ENCODE assay signal across 20 mouse cellular contexts in the genomic region with DNA sequence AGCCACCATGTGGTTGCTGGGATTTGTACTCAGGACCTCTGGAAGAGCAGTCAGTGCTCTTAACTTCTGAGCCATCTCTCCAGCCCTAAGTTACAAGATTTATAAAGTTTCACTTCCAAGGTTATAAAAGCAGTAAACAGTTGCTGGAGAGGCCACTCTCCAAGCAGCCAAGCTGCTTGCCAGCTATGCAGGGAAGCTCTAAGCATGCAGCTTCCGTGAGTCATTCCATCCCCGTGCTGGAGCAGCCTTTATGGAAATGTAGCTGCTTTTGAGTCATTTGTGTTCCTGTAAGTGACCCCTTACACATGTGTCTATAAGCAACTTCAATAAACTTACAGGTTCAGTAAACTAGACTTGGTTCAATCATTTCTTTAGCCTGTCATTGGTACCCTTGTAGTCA. TPM values are rescaled to one million over a fixed set of nuclear protein-coding genes. Genes with fewer than 3 reads are reported as not detected.
"Had no signal": no experiment of that assay in that cellular context is flagged by ENCODE, and none has a peak within 500 bp of the region (broad histone marks: within the 10 kb centered on the region; RNA-seq: fewer than 3 reads in every experiment).

No protein-coding gene starts in this region.

- H3K27ac ChIP-seq: kidney, embryonic 15.5 days; left cerebral cortex, adult 2 months; limb, embryonic 10.5 days; liver, embryonic 15.5 days; midbrain, embryonic 12.5 days; neural tube, embryonic 13.5 days had no signal

- H3K9me3 ChIP-seq: kidney, embryonic 15.5 days; limb, embryonic 10.5 days; liver, embryonic 15.5 days; midbrain, embryonic 12.5 days; neural tube, embryonic 13.5 days had no signal

- H3K27me3 ChIP-seq: kidney, embryonic 15.5 days; liver, embryonic 15.5 days; midbrain, embryonic 12.5 days had no signal

- DNase-seq: kidney, postnatal 25 days; lung, adult 2 months; lung, postnatal 4 days; retina, postnatal 1 day; right cerebral cortex, postnatal 4 days; thymus, postnatal 14 days had no signal

- H3K4me2 ChIP-seq: kidney, embryonic 15.5 days; liver, embryonic 11.5 days; liver, embryonic 15.5 days; midbrain, embryonic 12.5 days; neural tube, embryonic 13.5 days had no signal

- ATAC-seq: lung, postnatal 0 days; midbrain, embryonic 16.5 days had no signal

- H3K4me3 ChIP-seq: kidney, embryonic 15.5 days; left cerebral cortex, adult 2 months; limb, embryonic 10.5 days; liver, embryonic 15.5 days; midbrain, embryonic 12.5 days; neural tube, embryonic 13.5 days had no signal

- H3K9ac ChIP-seq: kidney, embryonic 15.5 days; liver, embryonic 15.5 days; midbrain, embryonic 12.5 days; neural tube, embryonic 13.5 days had no signal

- H3K4me1 ChIP-seq: kidney, embryonic 15.5 days; limb, embryonic 10.5 days; midbrain, embryonic 12.5 days; neural tube, embryonic 13.5 days had no signal

- H3K36me3 ChIP-seq: kidney, embryonic 15.5 days; limb, embryonic 10.5 days; liver, embryonic 15.5 days; midbrain, embryonic 12.5 days; neural tube, embryonic 13.5 days had no signal

RNA-seq across cellular contexts. Expression of a gene that starts 4.0 kb away (rescaled TPM):
- polyA plus RNA-seq: limb, embryonic 10.5 days; lung, postnatal 0 days; midbrain, embryonic 12.5 days; neural tube, embryonic 13.5 days had no signal

RNA-seq across cellular contexts. Expression of a gene that starts 15.5 kb away (rescaled TPM):
- total RNA-seq: layer of hippocampus, postnatal 25 days; left cerebral cortex, adult 2 months; megakaryocyte, adult 5-6 weeks had no signal
- polyA plus RNA-seq: kidney, embryonic 15.5 days; limb, embryonic 10.5 days; liver, embryonic 11.5 days; liver, embryonic 15.5 days; lung, adult 2 months; lung, postnatal 0 days; midbrain, embryonic 12.5 days; neural tube, embryonic 13.5 days; stomach, embryonic 16.5 days; urinary bladder, adult 2 months had no signal

RNA-seq across cellular contexts. Expression of a gene that starts 32.6 kb away (rescaled TPM):
- total RNA-seq: layer of hippocampus, postnatal 25 days had no signal
- polyA plus RNA-seq: limb, embryonic 10.5 days; limb, embryonic 14.5 days; liver, embryonic 11.5 days; liver, embryonic 15.5 days; lung, postnatal 0 days; midbrain, embryonic 16.5 days; neural tube, embryonic 13.5 days had no signal

RNA-seq across cellular contexts. Expression of a gene that starts 33.5 kb away (rescaled TPM):
- polyA plus RNA-seq: liver, embryonic 15.5 days had no signal
